Comparison of ENCODE assay signal across 26 mouse cellular contexts in genomic region chr5:72844776-72845495, GRCm38 (mm10). TPM values are rescaled to one million over a fixed set of nuclear protein-coding genes. Genes with fewer than 3 reads are reported as not detected.
A peak's percentile ranks its signal among the peaks of the same experiment; 100 is the strongest.
DNase-seq lines count a peak whose midpoint lies in the region; ATAC-seq and TF ChIP-seq lines count a peak whose summit lies in the region.
"Had no signal": no experiment of that assay in that cellular context is flagged by ENCODE, and none has a peak within 500 bp of the region (broad histone marks: within the 10 kb centered on the region; RNA-seq: fewer than 3 reads in every experiment).

No protein-coding gene starts in this region.

- TF ChIP-seq CTCF in heart, adult 2 months (IDR thresholded peaks at IDR 0.05), result no peak
- no peak for TF ChIP-seq CTCF in embryonic fibroblast, embryonic 13.5 days (IDR thresholded peaks at IDR 0.05; ENCODE audit: borderline replicate concordance, insufficient read depth, low read length)

- H3K4me1 ChIP-seq in heart, embryonic 13.5 days, result peaks cover 55% of the 10 kb centered on the region
- H3K4me1 ChIP-seq in heart, adult 2 months (ENCODE audit: control insufficient read depth, insufficient read depth, low read length), result peaks cover 5% of the 10 kb centered on the region; the same call in 1 of the 2 replicates
- peaks cover 12% of the 10 kb centered on the region; the same call in 1 of the 2 replicates for H3K4me1 ChIP-seq in lung, embryonic 15.5 days
- H3K4me1 ChIP-seq in embryonic fibroblast, embryonic 13.5 days (ENCODE audit: control insufficient read depth, insufficient read depth, low read length), result peaks cover 27% of the 10 kb centered on the region
- H3K4me1 ChIP-seq: neural tube, embryonic 12.5 days had no signal

- peak overlapping the region; percentile 53 for H3K27ac ChIP-seq in heart, embryonic 13.5 days (replicated peaks)
- no peak overlapping the region for H3K27ac ChIP-seq in heart, adult 2 months
- H3K27ac ChIP-seq in lung, embryonic 15.5 days, result no peak overlapping the region; the same call in 1 of the 2 replicates
- peak overlapping the region; percentile 93 for H3K27ac ChIP-seq in embryonic fibroblast, embryonic 13.5 days (ENCODE audit: insufficient read depth, low read length)
- H3K27ac ChIP-seq: forebrain, embryonic 12.5 days; hindbrain, embryonic 10.5 days; limb, embryonic 10.5 days; neural tube, embryonic 12.5 days had no signal

- H3K4me2 ChIP-seq in heart, embryonic 13.5 days, result peak overlapping the region; percentile 19; the same call in 1 of the 2 replicates
- H3K4me2 ChIP-seq in lung, embryonic 15.5 days, result no peak overlapping the region
- H3K4me2 ChIP-seq: forebrain, embryonic 12.5 days; heart, embryonic 15.5 days; liver, embryonic 11.5 days; neural tube, embryonic 12.5 days had no signal

- no peak for TF ChIP-seq EP300 in heart, adult 2 months (IDR thresholded peaks at IDR 0.05; ENCODE audit: insufficient read depth, low read depth, low read length)

- no peaks in the 10 kb centered on the region for H3K79me2 ChIP-seq in heart, adult 2 months (replicated peaks; ENCODE audit: control insufficient read depth, insufficient read depth, low read length)

- no peak overlapping the region for H3K4me3 ChIP-seq in heart, embryonic 13.5 days
- no peak overlapping the region for H3K4me3 ChIP-seq in heart, adult 2 months
- H3K4me3 ChIP-seq in lung, embryonic 15.5 days, result no peak overlapping the region
- no peak overlapping the region for H3K4me3 ChIP-seq in embryonic fibroblast, embryonic 13.5 days (ENCODE audit: insufficient read depth, low read length)
- H3K4me3 ChIP-seq: forebrain, embryonic 12.5 days; heart, embryonic 15.5 days; hindbrain, embryonic 10.5 days; layer of hippocampus, adult 2 months; limb, embryonic 10.5 days; neural tube, embryonic 12.5 days had no signal

- no peaks in the 10 kb centered on the region for H3K27me3 ChIP-seq in heart, embryonic 13.5 days (replicated peaks)
- H3K27me3 ChIP-seq in heart, adult 2 months (ENCODE audit: control insufficient read depth, insufficient read depth, low read length), result no peaks in the 10 kb centered on the region
- H3K27me3 ChIP-seq in lung, embryonic 15.5 days, result no peaks in the 10 kb centered on the region
- H3K27me3 ChIP-seq: forebrain, embryonic 12.5 days; heart, embryonic 15.5 days; neural tube, embryonic 12.5 days had no signal

- WGBS in heart, embryonic 13.5 days, result 61% methylated on average over 7 of the region's 7 CpGs
- WGBS in heart, adult 2 months, result 70% methylated on average over 7 of the region's 7 CpGs
- WGBS in lung, embryonic 15.5 days, result 49% methylated on average over 7 of the region's 7 CpGs

- no peak for DNase-seq in heart, adult 2 months
- DNase-seq in lung, postnatal 36 days, result no peak
- DNase-seq in 3T3-L1 (ENCODE audit: low read depth, low spot score), result peak; percentile 26
- no peak for DNase-seq in frontal cortex, adult 2 months (ENCODE audit: extremely low spot score in 1 of 2, low spot score in 1 of 2)
- no peak for DNase-seq in ovary, postnatal 14 days (ENCODE audit: low spot score)
- DNase-seq: adrenal gland, postnatal 10 days; B cell, adult 2 months; cerebellum, adult 18-20 months; cerebellum, postnatal 14 days; kidney, adult 18-20 months; kidney, postnatal 14 days; liver, postnatal 0 days; midbrain, embryonic 14.5 days; retina, postnatal 1 day; right cerebral cortex, postnatal 4 days had no signal

- peaks cover 6% of the 10 kb centered on the region; the same call in 1 of the 2 replicates for H3K9me3 ChIP-seq in heart, embryonic 13.5 days
- no peaks in the 10 kb centered on the region for H3K9me3 ChIP-seq in lung, embryonic 15.5 days
- H3K9me3 ChIP-seq: heart, embryonic 15.5 days; neural tube, embryonic 12.5 days had no signal

- peaks cover 5% of the 10 kb centered on the region; the same call in 1 of the 2 replicates for H3K36me3 ChIP-seq in heart, embryonic 13.5 days
- no peaks in the 10 kb centered on the region; the same call in none of the 2 replicates for H3K36me3 ChIP-seq in heart, adult 2 months (ENCODE audit: control insufficient read depth, insufficient read depth, low read length)
- no peaks in the 10 kb centered on the region for H3K36me3 ChIP-seq in lung, embryonic 15.5 days
- H3K36me3 ChIP-seq: forebrain, embryonic 12.5 days; heart, embryonic 15.5 days; hindbrain, embryonic 10.5 days; limb, embryonic 10.5 days; neural tube, embryonic 12.5 days had no signal

- ATAC-seq in heart, embryonic 13.5 days (ENCODE audit: extremely low read depth, insufficient number of reproducible peaks, low FRiP score, low TSS enrichment), result no peak
- peak; percentile 67; the same call in 1 of the 2 replicates for ATAC-seq in lung, embryonic 15.5 days (ENCODE audit: borderline replicate concordance, extremely low read depth, low FRiP score, low TSS enrichment)
- ATAC-seq: hindbrain, postnatal 0 days had no signal

- TF ChIP-seq POLR2A in heart, adult 2 months (IDR thresholded peaks at IDR 0.05; ENCODE audit: insufficient read depth, low read depth, low read length), result no peak
- TF ChIP-seq POLR2A in embryonic fibroblast, embryonic 13.5 days (IDR thresholded peaks at IDR 0.05; ENCODE audit: low read depth, low read length), result no peak

- intact Hi-C loops in heart, adult 2 months (cut with DNase I), result no loop called here

- no peak overlapping the region for H3K9ac ChIP-seq in heart, embryonic 13.5 days
- H3K9ac ChIP-seq in heart, adult 2 months (ENCODE audit: low read depth, low read length), result no peak overlapping the region
- H3K9ac ChIP-seq in lung, embryonic 15.5 days, result no peak overlapping the region
- H3K9ac ChIP-seq: forebrain, embryonic 12.5 days; heart, embryonic 15.5 days; liver, postnatal 0 days; neural tube, embryonic 12.5 days had no signal

RNA-seq across cellular contexts. Expression of gene Tec, which starts 23.3 kb away (rescaled TPM):
- 15.1 and 17.2 TPM in 2 replicates for polyA plus RNA-seq in heart, embryonic 13.5 days (2015; fragmentation: Nextera tagmentation; extraction: Ambion mirVana)
- 10 to 100 TPM; 12.8 to 13.8 TPM for total RNA-seq in heart, adult 2 months (2021)
- 5.7 and 9.3 TPM in 2 replicates for polyA plus RNA-seq in heart, adult 2 months (2012; rRNA removed)
- 4.4 and 4.6 TPM in 2 replicates for polyA plus RNA-seq in lung, embryonic 15.5 days (2015; fragmentation: Nextera tagmentation; extraction: Ambion mirVana)
- 9.4 and 17.0 TPM in 2 replicates for polyA plus RNA-seq in embryonic fibroblast, embryonic 13.5 days (2011; ENCODE audit: insufficient read length, low read depth, missing spikeins)
- 2.6 and 3.2 TPM in 2 replicates for polyA plus RNA-seq in frontal cortex, adult 2 months (2012; rRNA removed)

Comparison
In these comparisons a context has a peak if more than half of its experiments do, and no peak if none do; other contexts are left out.
1. H3K27ac ChIP-seq: peak in heart, embryonic 13.5 days (single experiment) and embryonic fibroblast, embryonic 13.5 days (single experiment); none in heart, adult 2 months (single experiment) and lung, embryonic 15.5 days (single experiment).